Mouse (Mus musculus): Measurements from ENCODE around the gene Kcnmb1.

The Kcnmb1 gene

GRCm38 (mm10) chr11:33962688-33963407, at the start of gene Kcnmb1:
Gene Kcnmb1 (plus strand): TSS chr11:33963013.
- DNase-seq: peak; percentile 13 to 15

- DNase-seq: no peak
Measured at GRCm38 (mm10) chr11:33913061-33913460, 49.8 kb upstream of the Kcnmb1 start.

GRCm38 (mm10) chr11:33914216-33914615, 48.6 kb upstream of the Kcnmb1 start:
- no peak for DNase-seq

- DNase-seq: peak; percentile 41 to 83
Measured at GRCm38 (mm10) chr11:33917574-33917973, 45.2 kb upstream of the Kcnmb1 start.

GRCm38 (mm10) chr11:33918424-33918823, 44.4 kb upstream of the Kcnmb1 start:
- DNase-seq: no peak

GRCm38 (mm10) chr11:33919826-33920225, 43.0 kb upstream of the Kcnmb1 start:
- DNase-seq: no peak

- DNase-seq: peak; percentile 16 to 46
Measured at GRCm38 (mm10) chr11:33921451-33921850, 41.4 kb upstream of the Kcnmb1 start.

- no peak for DNase-seq
Measured at GRCm38 (mm10) chr11:33923031-33923430, 39.8 kb upstream of the Kcnmb1 start.

- no peak for DNase-seq
Measured at GRCm38 (mm10) chr11:33925778-33926177, 37.0 kb upstream of the Kcnmb1 start.

GRCm38 (mm10) chr11:33926551-33926950, 36.3 kb upstream of the Kcnmb1 start:
- DNase-seq: peak; percentile 22 to 51

GRCm38 (mm10) chr11:33927321-33927720, 35.5 kb upstream of the Kcnmb1 start:
- no peak for DNase-seq

GRCm38 (mm10) chr11:33927836-33928235, 35.0 kb upstream of the Kcnmb1 start:
- DNase-seq: no peak

- peak; percentile 29 to 73 for DNase-seq
Measured at GRCm38 (mm10) chr11:33928658-33929057, 34.2 kb upstream of the Kcnmb1 start.

GRCm38 (mm10) chr11:33929412-33929811, 33.4 kb upstream of the Kcnmb1 start:
- no peak for DNase-seq

- peak; percentile 26 to 59 for DNase-seq
Measured at GRCm38 (mm10) chr11:33931836-33932385, 30.9 kb upstream of the Kcnmb1 start.

GRCm38 (mm10) chr11:33932386-33933111, 30.3 kb upstream of the Kcnmb1 start:
- peak in 1 of 2 experiments; percentile 22 for DNase-seq

- DNase-seq: no peak
Measured at GRCm38 (mm10) chr11:33934286-33934685, 28.5 kb upstream of the Kcnmb1 start.

- DNase-seq: no peak
Measured at GRCm38 (mm10) chr11:33937641-33938040, 25.2 kb upstream of the Kcnmb1 start.

- DNase-seq: no peak
Measured at GRCm38 (mm10) chr11:33938561-33939274, 24.1 kb upstream of the Kcnmb1 start.

GRCm38 (mm10) chr11:33939456-33940113, 23.2 kb upstream of the Kcnmb1 start:
- DNase-seq: no peak

- no peak for DNase-seq
Measured at GRCm38 (mm10) chr11:33943565-33943964, 19.2 kb upstream of the Kcnmb1 start.

- peak in 1 of 2 experiments; percentile 42 for DNase-seq
Measured at GRCm38 (mm10) chr11:33944067-33944785, 18.6 kb upstream of the Kcnmb1 start.
